Mouse (Mus musculus) limb, embryonic 10.5 days (tissue): ENCODE results near the gene Stx3. TPM values are rescaled to one million over a fixed set of nuclear protein-coding genes. Genes with fewer than 3 reads are reported as not detected.

Source experiments
- DNase-seq: peaks from one replicate; pipeline ENCODE4 v3.0.0-alpha.2; 2017; ENCODE audit warnings: low spot score
- H3K27ac ChIP-seq: fragments of 300-500 bp; sonication (generic); 2 replicates; pipeline ENCODE4 v1.5.1; 2016; ENCODE audit warnings: mild to moderate bottlenecking
- H3K27me3 ChIP-seq: fragments of 300-500 bp; sonication (generic); 2 replicates; pipeline ENCODE4 v1.6.1; 2016; ENCODE audit warnings: low read depth, mild to moderate bottlenecking; ENCODE audit not compliant: poor library complexity, severe bottlenecking
- H3K36me3 ChIP-seq: fragments of 300-500 bp; sonication (generic); 2 replicates; pipeline ENCODE4 v1.6.1; 2016; ENCODE audit warnings: mild to moderate bottlenecking, moderate library complexity
- H3K4me1 ChIP-seq: fragments of 300-500 bp; sonication (generic); 2 replicates; pipeline ENCODE4 v1.6.1; 2016
- H3K4me3 ChIP-seq: fragments of 300-500 bp; sonication (generic); 2 replicates; pipeline ENCODE4 v1.5.1; 2016; ENCODE audit warnings: mild to moderate bottlenecking, moderate library complexity
- H3K9me3 ChIP-seq: fragments of 300-500 bp; sonication (generic); replicated peaks from 2 replicates; pipeline ENCODE4 v1.6.1; 2016; ENCODE audit warnings: mild to moderate bottlenecking
- WGBS: fragments of 180-500 bp; shearing (Covaris S2); methylation state at CpG from one replicate; pipeline ENCODE4 v1.1.7; 2016; 5-methylcytosine and 5-hydroxymethylcytosine counted together
- polyA plus RNA-seq: library from polyadenylated mRNA; unstranded; fragments of >200 nt; fragmentation: Nextera tagmentation; extraction: Ambion mirVana; gene quantifications from 2 replicates; pipeline ENCODE4 v1.2.1, GENCODE M21; 2016

The Stx3 gene
- polyA plus RNA-seq, 1 experiment from 2014 or later = 5.6 TPM

GRCm38 (mm10) chr19:11765059-11765458 is 54.1 kb downstream of the Stx3 start:
- Histone ChIP-seq H3K4me1 (no peaks in the 10 kb centered on the region), H3K27ac (no peak overlapping the region), H3K9me3 (no peaks in the 10 kb centered on the region), H3K27me3 (no peaks in the 10 kb centered on the region), H3K36me3 (no peaks in the 10 kb centered on the region), H3K4me3 (no peak overlapping the region)
- DNase-seq = no peak
- WGBS = 81% methylated on average over 3 of the region's 3 CpGs

GRCm38 (mm10) chr19:11747298-11747697 is 71.9 kb downstream of the Stx3 start, which contains the start of gene Gif:
Gene Gif, plus strand, starts transcription at chr19:11747554.
- H3K9me3 ChIP-seq = no peaks in the 10 kb centered on the region
- no peak within 1 kb of the TSS for H3K27ac ChIP-seq
- DNase-seq = no peak
- H3K27me3 ChIP-seq = no peaks in the 10 kb centered on the region
- H3K36me3 ChIP-seq = no peaks in the 10 kb centered on the region
- H3K4me3 ChIP-seq = no peak within 1 kb of the TSS
- no peaks in the 10 kb centered on the region for H3K4me1 ChIP-seq
- WGBS = 68% methylated on average over 2 of the region's 2 CpGs

GRCm38 (mm10) chr19:11745680-11746079 is 73.5 kb downstream of the Stx3 start:
- H3K27me3 ChIP-seq = no peaks in the 10 kb centered on the region
- no peaks in the 10 kb centered on the region for H3K36me3 ChIP-seq
- H3K9me3 ChIP-seq = no peaks in the 10 kb centered on the region
- no peak overlapping the region for H3K4me3 ChIP-seq
- no peak for DNase-seq
- H3K4me1 ChIP-seq = no peaks in the 10 kb centered on the region
- no peak overlapping the region for H3K27ac ChIP-seq

GRCm38 (mm10) chr19:11736455-11736854 is 82.7 kb downstream of the Stx3 start:
- DNase-seq = no peak
- Histone ChIP-seq H3K9me3 (no peaks in the 10 kb centered on the region), H3K27me3 (no peaks in the 10 kb centered on the region), H3K36me3 (no peaks in the 10 kb centered on the region), H3K4me3 (no peak overlapping the region), H3K27ac (no peak overlapping the region), H3K4me1 (no peaks in the 10 kb centered on the region)
- 49% methylated on average over 1 of the region's 1 CpGs for WGBS

- 86% methylated on average over 1 of the region's 1 CpGs for WGBS
- H3K9me3 ChIP-seq = no peaks in the 10 kb centered on the region
- DNase-seq = no peak
- no peak overlapping the region for H3K27ac ChIP-seq
- H3K4me1 ChIP-seq = no peaks in the 10 kb centered on the region
- H3K4me3 ChIP-seq = no peak overlapping the region
- H3K36me3 ChIP-seq = no peaks in the 10 kb centered on the region
- no peaks in the 10 kb centered on the region for H3K27me3 ChIP-seq
These were observed 88.9 kb downstream of the Stx3 start for GRCm38 (mm10) chr19:11730278-11730677.

- no peak overlapping the region for H3K27ac ChIP-seq
- H3K9me3 ChIP-seq = no peaks in the 10 kb centered on the region
- H3K27me3 ChIP-seq = no peaks in the 10 kb centered on the region
- H3K4me1 ChIP-seq = no peaks in the 10 kb centered on the region
- H3K4me3 ChIP-seq = no peak overlapping the region
- H3K36me3 ChIP-seq = no peaks in the 10 kb centered on the region
- WGBS = 92% methylated on average over 5 of the region's 5 CpGs
- DNase-seq = no peak
These were observed 91.9 kb downstream of the Stx3 start for GRCm38 (mm10) chr19:11727304-11727703.

- no peaks in the 10 kb centered on the region for H3K4me1 ChIP-seq
- DNase-seq = no peak
- H3K4me3 ChIP-seq = no peak overlapping the region
- H3K27me3 ChIP-seq = no peaks in the 10 kb centered on the region
- no peaks in the 10 kb centered on the region for H3K36me3 ChIP-seq
- 98% methylated on average over 2 of the region's 2 CpGs for WGBS
- H3K9me3 ChIP-seq = no peaks in the 10 kb centered on the region
- H3K27ac ChIP-seq = no peak overlapping the region
These were observed 93.3 kb downstream of the Stx3 start for GRCm38 (mm10) chr19:11725915-11726314.

Other genes with a start within 250 kb of the Stx3 start
- gene Ms4a6d, start 214.6 kb downstream of the Stx3 start, polyA plus RNA-seq = 0.30 and 0.49 TPM in 2 replicates
- gene Ms4a2, start 195.7 kb downstream of the Stx3 start, polyA plus RNA-seq = not detected in 2 replicates
- gene Ms4a3, start 178.6 kb downstream of the Stx3 start, polyA plus RNA-seq = not detected in 2 replicates
- gene Oosp2, start 158.8 kb downstream of the Stx3 start, polyA plus RNA-seq = not detected in 2 replicates
- not detected in 2 replicates for gene Oosp1, start 128.3 kb downstream of the Stx3 start, polyA plus RNA-seq
- not detected in 2 replicates for gene Oosp3, start 122.3 kb downstream of the Stx3 start, polyA plus RNA-seq
- not detected in 2 replicates for gene Gif, start 71.8 kb downstream of the Stx3 start, polyA plus RNA-seq
- 54.2 and 63.0 TPM in 2 replicates for gene Mrpl16, start 49.0 kb downstream of the Stx3 start, polyA plus RNA-seq
- 0.06 TPM in 1 of 2 replicates, not detected in the other for gene Olfr1417, start 19.8 kb upstream of the Stx3 start, polyA plus RNA-seq
- gene Olfr1418, start 41.7 kb upstream of the Stx3 start, polyA plus RNA-seq = not detected in 2 replicates
- not detected in 2 replicates for gene Olfr1419, start 55.7 kb upstream of the Stx3 start, polyA plus RNA-seq
- gene Olfr1420, start 67.2 kb upstream of the Stx3 start, polyA plus RNA-seq = not detected in 2 replicates
- gene Patl1, start 93.0 kb upstream of the Stx3 start, polyA plus RNA-seq = 20.4 and 21.2 TPM in 2 replicates
- gene Osbp, start 146.5 kb upstream of the Stx3 start, polyA plus RNA-seq = 3.3 and 3.4 TPM in 2 replicates
- 0.05 and 0.06 TPM in 2 replicates for gene Olfr1423, start 221.9 kb upstream of the Stx3 start, polyA plus RNA-seq
- not detected in 2 replicates for gene Olfr1424, start 243.3 kb upstream of the Stx3 start, polyA plus RNA-seq